Mouse (Mus musculus) forebrain, embryonic 12.5 days (tissue): ENCODE measurements around the gene Nomo1. TPM values are rescaled to one million over a fixed set of nuclear protein-coding genes. Genes with fewer than 3 reads are reported as not detected.

Experiments
- ATAC-seq: fragments of 200-750 bp; cut with Nextera tagmentation; 2 replicates; pipeline ENCODE4 v1.8.0; 2017; ENCODE audit warnings: moderate TSS enrichment; ENCODE audit not compliant: low FRiP score
- H3K27ac ChIP-seq: fragments of 300-500 bp; sonication (generic); 2 replicates; pipeline ENCODE4 v1.5.1; 2016; ENCODE audit warnings: mild to moderate bottlenecking
- H3K27me3 ChIP-seq: fragments of 300-500 bp; sonication (generic); 2 replicates; pipeline ENCODE4 v1.6.1; 2016; ENCODE audit warnings: mild to moderate bottlenecking
- H3K36me3 ChIP-seq: fragments of 300-500 bp; sonication (generic); replicated peaks from 2 replicates; pipeline ENCODE4 v1.6.1; 2016; ENCODE audit warnings: mild to moderate bottlenecking
- H3K4me1 ChIP-seq: fragments of 300-500 bp; sonication (generic); 2 replicates; pipeline ENCODE4 v1.6.1; 2016
- H3K4me2 ChIP-seq: fragments of 300-500 bp; sonication (generic); 2 replicates; pipeline ENCODE4 v1.6.1; 2016; ENCODE audit warnings: mild to moderate bottlenecking, moderate library complexity
- H3K4me3 ChIP-seq: fragments of 300-500 bp; sonication (generic); replicated peaks from 2 replicates; pipeline ENCODE4 v1.5.1; 2016; ENCODE audit warnings: mild to moderate bottlenecking
- H3K9ac ChIP-seq: fragments of 300-500 bp; sonication (generic); 2 replicates; pipeline ENCODE4 v1.6.1; 2016; ENCODE audit warnings: mild to moderate bottlenecking
- H3K9me3 ChIP-seq: fragments of 300-500 bp; sonication (generic); 2 replicates; pipeline ENCODE4 v1.6.1; 2016
- WGBS: fragments of 180-500 bp; shearing (Covaris S2); methylation state at CpG from one replicate; pipeline ENCODE4 v1.1.7; 2016; 5-methylcytosine and 5-hydroxymethylcytosine counted together
- polyA plus RNA-seq: library from polyadenylated mRNA; unstranded; fragments of >200 nt; fragmentation: Nextera tagmentation; extraction: Ambion mirVana; gene quantifications from 2 replicates; pipeline ENCODE4 v1.2.1, GENCODE M21; 2016

The Nomo1 gene
- polyA plus RNA-seq, 1 experiment from 2014 or later, result 33.2 TPM

DNA sequence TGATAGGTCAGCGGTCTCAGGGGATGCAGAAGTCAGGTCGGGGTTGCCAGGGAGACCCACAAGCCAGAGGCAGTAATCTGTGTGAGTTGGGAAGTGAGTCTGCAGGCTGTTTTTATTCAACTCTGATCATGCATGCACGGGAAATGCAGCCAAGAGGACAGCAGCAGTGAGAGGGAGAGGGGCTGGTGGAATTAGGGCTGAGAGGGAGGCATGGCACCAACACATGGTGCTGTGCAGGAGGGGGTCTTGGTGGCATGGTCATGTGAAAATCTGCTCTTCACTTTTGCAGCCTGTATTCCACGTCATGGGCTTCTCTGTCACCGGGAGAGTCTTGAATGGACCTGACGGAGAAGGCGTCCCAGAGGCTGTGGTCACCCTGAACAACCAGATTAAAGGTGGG is 16.5 kb downstream of the Nomo1 start:
- H3K4me3 ChIP-seq, result no peak overlapping the region
- H3K27ac ChIP-seq, result no peak overlapping the region
- H3K36me3 ChIP-seq, result peaks cover 67% of the 10 kb centered on the region
- H3K4me2 ChIP-seq, result no peak overlapping the region
- H3K9me3 ChIP-seq, result no peaks in the 10 kb centered on the region
- no peak overlapping the region for H3K9ac ChIP-seq
- ATAC-seq, result no peak
- 83% methylated on average over 7 of the region's 7 CpGs for WGBS
- H3K27me3 ChIP-seq, result no peaks in the 10 kb centered on the region
- no peaks in the 10 kb centered on the region for H3K4me1 ChIP-seq

DNA sequence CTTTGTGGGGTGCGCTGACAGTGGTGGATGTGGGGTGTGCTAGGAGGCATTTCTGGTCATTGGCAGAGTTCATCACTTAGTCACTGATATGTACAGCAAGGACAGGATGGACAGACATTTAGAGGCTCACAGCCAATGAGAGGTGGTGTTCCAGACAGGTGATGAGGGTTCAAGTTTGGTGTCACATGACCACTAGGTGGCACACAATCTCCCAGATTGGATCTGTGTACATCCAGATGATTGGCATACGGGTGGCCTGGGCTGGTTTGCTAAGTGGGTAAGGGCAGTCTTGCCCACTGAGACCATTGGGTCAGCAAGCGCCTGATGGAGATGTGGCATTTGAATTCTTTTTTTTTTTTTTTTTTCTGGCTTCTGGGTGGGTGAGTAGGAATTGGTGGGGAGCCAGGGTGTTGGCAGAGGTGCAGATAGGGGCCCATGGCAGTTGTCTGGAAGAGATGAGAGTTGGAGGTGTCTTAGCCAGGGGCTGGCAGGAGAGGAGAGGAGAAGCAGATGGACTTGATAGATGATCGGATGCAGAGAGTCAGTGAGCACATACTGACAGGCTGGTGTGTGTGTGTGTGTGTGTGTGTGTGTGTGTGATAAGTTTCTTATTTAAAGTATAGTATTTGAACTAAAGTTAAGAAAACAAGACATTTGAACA is 18.8 kb downstream of the Nomo1 start:
- peaks cover 69% of the 10 kb centered on the region for H3K36me3 ChIP-seq
- no peaks in the 10 kb centered on the region for H3K9me3 ChIP-seq

GRCm38 (mm10) chr7:46053566-46053965 is 20.1 kb downstream of the Nomo1 start:
- Histone ChIP-seq H3K4me1 (no peaks in the 10 kb centered on the region), H3K36me3 (peaks cover 65% of the 10 kb centered on the region), H3K4me2 (no peak overlapping the region), H3K27me3 (no peaks in the 10 kb centered on the region), H3K9ac (no peak overlapping the region), H3K27ac (no peak overlapping the region), H3K9me3 (no peaks in the 10 kb centered on the region), H3K4me3 (no peak overlapping the region)
- 93% methylated on average over 3 of the region's 3 CpGs for WGBS
- no peak for ATAC-seq

More for the DNA sequence above, 18.8 kb downstream of the Nomo1 start:
- Histone ChIP-seq H3K27me3 (no peaks in the 10 kb centered on the region), H3K4me2 (no peak overlapping the region), H3K27ac (no peak overlapping the region), H3K9ac (no peak overlapping the region), H3K4me1 (no peaks in the 10 kb centered on the region), H3K4me3 (no peak overlapping the region)
- 93% methylated on average over 4 of the region's 4 CpGs for WGBS
- no peak for ATAC-seq

DNA sequence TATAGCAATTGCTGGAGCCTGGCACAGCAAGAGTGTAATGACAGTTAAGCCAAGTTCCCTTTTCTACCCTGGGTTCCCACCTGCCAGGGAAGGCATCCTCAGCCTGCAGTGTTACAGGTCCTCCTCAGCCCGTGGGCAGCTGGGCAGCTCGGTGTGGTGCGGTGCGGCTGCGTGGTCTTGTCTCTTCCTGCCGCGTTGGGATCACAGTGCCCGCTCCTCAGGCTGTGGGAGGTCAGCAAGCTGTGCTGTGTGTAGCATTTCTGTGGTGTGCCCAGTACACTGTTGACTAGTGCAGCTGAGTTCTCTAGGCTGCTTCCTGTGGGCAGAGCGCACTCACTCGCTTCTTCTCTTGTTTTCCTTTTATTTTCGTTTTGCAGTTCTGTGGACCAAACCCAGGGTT is 25.4 kb downstream of the Nomo1 start:
- Histone ChIP-seq H3K27ac (no peak overlapping the region), H3K9me3 (no peaks in the 10 kb centered on the region), H3K36me3 (peaks cover 85% of the 10 kb centered on the region), H3K4me2 (no peak overlapping the region), H3K4me1 (no peaks in the 10 kb centered on the region), H3K27me3 (no peaks in the 10 kb centered on the region), H3K4me3 (no peak overlapping the region), H3K9ac (no peak overlapping the region)
- ATAC-seq, result no peak
- 95% methylated on average over 11 of the region's 11 CpGs for WGBS

DNA sequence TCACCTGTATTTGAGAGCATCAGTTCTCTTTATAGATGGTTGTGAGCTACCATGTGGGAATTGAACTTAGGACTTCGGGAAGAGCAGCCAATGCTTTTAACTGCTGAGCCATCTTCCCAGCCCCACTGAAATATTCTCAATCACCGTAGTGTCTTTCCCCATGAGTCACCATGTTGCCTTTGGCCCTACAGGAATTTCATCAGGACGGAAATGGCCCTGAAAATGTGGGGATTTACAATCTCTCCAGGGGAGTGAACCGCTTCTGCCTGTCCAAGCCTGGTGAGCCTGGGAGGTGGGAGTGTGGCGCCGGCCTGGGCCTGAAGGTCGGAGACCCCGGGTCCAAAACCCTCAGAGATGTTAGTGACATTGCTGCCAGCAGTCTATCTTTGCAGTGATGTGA is 27.2 kb downstream of the Nomo1 start:
- no peak for ATAC-seq
- Histone ChIP-seq H3K36me3 (peaks cover 80% of the 10 kb centered on the region), H3K27me3 (no peaks in the 10 kb centered on the region), H3K27ac (no peak overlapping the region), H3K9me3 (no peaks in the 10 kb centered on the region), H3K4me3 (no peak overlapping the region), H3K4me1 (no peaks in the 10 kb centered on the region), H3K4me2 (no peak overlapping the region), H3K9ac (no peak overlapping the region)
- WGBS, result 95% methylated on average over 8 of the region's 8 CpGs

DNA sequence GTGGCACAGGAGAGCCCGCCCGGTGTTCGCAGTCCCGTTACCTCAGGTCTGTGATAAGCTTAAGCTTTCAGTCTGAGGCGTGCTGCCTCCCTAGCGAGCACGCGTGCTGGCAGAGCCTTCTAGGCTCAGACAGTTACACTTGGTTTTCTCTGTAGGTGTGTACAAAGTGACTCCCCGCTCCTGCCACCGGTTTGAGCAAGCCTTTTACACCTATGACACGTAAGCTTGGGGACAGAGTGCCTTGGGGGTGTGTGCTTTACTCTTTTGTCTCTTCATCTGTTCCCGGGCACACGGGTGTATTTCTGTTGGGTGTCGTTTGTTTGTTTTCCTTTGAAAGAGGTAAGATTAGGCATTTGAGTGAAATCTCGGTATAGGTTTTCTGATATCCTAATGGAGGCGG is 28.1 kb downstream of the Nomo1 start:
- Histone ChIP-seq H3K4me1 (no peaks in the 10 kb centered on the region), H3K9me3 (no peaks in the 10 kb centered on the region), H3K27me3 (no peaks in the 10 kb centered on the region), H3K4me2 (no peak overlapping the region), H3K36me3 (peaks cover 80% of the 10 kb centered on the region), H3K9ac (no peak overlapping the region), H3K4me3 (no peak overlapping the region), H3K27ac (no peak overlapping the region)
- 97% methylated on average over 16 of the region's 16 CpGs for WGBS
- ATAC-seq, result no peak

DNA sequence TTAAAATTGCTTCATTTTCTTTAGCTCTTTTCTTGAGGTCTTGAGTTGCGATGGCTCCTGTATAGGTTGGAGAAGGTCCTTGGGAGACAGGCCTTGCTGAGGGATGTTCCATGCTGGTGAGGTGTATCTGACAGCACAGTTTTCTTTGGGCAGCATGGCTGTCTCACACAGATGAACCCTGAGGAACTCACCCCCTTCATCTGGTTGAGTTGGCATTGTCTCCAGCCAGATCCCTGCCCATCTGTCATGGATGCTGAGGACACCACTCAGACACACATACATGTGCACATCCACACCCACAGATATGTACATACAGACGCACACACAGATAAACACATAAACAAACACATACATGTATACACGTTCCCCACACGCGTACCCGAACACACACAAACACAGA is 29.8 kb downstream of the Nomo1 start:
- no peak overlapping the region for H3K4me3 ChIP-seq
- H3K36me3 ChIP-seq, result peaks cover 84% of the 10 kb centered on the region
- WGBS, result over 99% methylated on average over 6 of the region's 6 CpGs
- no peak overlapping the region for H3K4me2 ChIP-seq
- no peak overlapping the region for H3K9ac ChIP-seq
- no peaks in the 10 kb centered on the region for H3K9me3 ChIP-seq
- ATAC-seq, result no peak
- no peaks in the 10 kb centered on the region for H3K4me1 ChIP-seq
- H3K27ac ChIP-seq, result no peak overlapping the region
- no peaks in the 10 kb centered on the region for H3K27me3 ChIP-seq

DNA sequence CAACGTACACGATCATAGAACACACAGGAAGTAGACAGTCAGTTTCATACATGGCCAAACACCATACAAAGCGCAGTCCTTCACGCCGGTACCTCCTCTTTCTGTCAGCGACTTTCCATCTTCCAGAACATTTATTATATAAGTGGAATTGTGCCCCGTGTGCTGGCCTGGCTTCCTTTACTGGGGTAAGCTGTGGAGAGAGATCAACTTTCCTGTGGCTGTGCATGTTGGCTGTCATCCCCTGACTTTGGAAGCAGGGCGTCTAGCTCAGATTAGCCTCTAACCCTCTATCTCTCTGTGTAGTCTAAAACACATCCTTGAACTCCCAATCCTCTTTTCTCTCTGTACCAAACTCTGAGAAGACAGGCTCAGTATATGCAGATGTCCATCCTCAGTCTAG is 35.3 kb downstream of the Nomo1 start:
- Histone ChIP-seq H3K4me3 (no peak overlapping the region), H3K9me3 (no peaks in the 10 kb centered on the region), H3K27ac (no peak overlapping the region), H3K27me3 (no peaks in the 10 kb centered on the region), H3K4me1 (no peaks in the 10 kb centered on the region), H3K4me2 (no peak overlapping the region), H3K9ac (no peak overlapping the region), H3K36me3 (peaks cover 88% of the 10 kb centered on the region)
- 96% methylated on average over 8 of the region's 8 CpGs for WGBS
- ATAC-seq, result no peak

DNA sequence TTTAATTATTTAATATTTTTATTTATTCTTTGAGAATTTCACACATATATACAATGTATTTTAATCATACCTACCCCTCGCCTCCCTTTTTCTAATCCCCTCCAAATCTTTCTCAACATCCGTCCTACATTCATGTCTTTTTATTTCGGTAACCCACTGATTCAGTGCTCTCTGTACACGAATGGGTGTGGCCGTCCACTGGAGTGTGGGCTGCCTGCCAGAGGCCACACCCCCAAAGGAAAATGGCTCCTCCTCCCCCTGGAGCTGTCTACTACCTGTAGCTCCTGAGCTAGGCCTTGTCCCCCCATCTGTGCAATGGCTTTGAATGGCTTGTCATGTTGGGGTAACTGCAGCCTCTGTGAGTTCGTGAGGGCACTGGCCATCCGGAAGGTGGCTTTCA is 43.3 kb downstream of the Nomo1 start:
- Histone ChIP-seq H3K36me3 (peaks cover 84% of the 10 kb centered on the region), H3K4me1 (no peaks in the 10 kb centered on the region), H3K4me2 (no peak overlapping the region), H3K27me3 (no peaks in the 10 kb centered on the region), H3K9me3 (no peaks in the 10 kb centered on the region), H3K27ac (no peak overlapping the region), H3K4me3 (no peak overlapping the region), H3K9ac (no peak overlapping the region)
- ATAC-seq, result no peak
- WGBS, result 88% methylated on average over 7 of the region's 7 CpGs

- H3K4me1 ChIP-seq, result no peaks in the 10 kb centered on the region
- no peak overlapping the region for H3K4me3 ChIP-seq
- H3K9ac ChIP-seq, result no peak overlapping the region
- 0 out of 2 replicates have a peak overlapping the region, but pooled peaks have one; percentile 14 for H3K27ac ChIP-seq
- no peak for ATAC-seq
- H3K36me3 ChIP-seq, result peaks cover 85% of the 10 kb centered on the region
- H3K4me2 ChIP-seq, result no peak overlapping the region
- H3K9me3 ChIP-seq, result no peaks in the 10 kb centered on the region
- WGBS, result 88% methylated on average over 12 of the region's 12 CpGs
- H3K27me3 ChIP-seq, result no peaks in the 10 kb centered on the region
These were observed 44.2 kb downstream of the Nomo1 start for GRCm38 (mm10) chr7:46077675-46078074.

DNA sequence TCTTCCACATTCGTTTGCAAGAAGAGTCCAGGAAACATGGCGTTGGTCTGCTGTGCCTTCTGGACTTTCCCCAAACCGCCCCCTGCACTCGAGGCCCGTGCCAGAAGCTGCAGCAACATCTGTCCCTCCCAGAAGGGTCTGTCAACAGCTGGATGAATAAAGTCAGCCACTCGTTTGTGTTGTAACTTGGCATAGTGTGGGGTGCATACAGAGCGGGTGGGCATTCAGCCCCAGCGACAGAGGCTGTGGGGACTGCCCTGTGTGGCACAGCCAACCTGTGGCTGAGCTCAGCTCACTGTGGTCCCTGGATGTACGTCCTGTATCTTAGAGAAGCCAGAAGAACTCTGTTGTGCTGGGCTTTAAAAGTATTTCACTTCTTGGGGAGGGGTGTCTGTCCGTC is 50.5 kb downstream of the Nomo1 start:
- 90% methylated on average over 10 of the region's 10 CpGs for WGBS
- Histone ChIP-seq H3K4me2 (no peak overlapping the region), H3K27ac (no peak overlapping the region), H3K9ac (no peak overlapping the region), H3K9me3 (no peaks in the 10 kb centered on the region), H3K27me3 (no peaks in the 10 kb centered on the region), H3K4me3 (no peak overlapping the region), H3K4me1 (no peaks in the 10 kb centered on the region), H3K36me3 (peaks cover 61% of the 10 kb centered on the region)
- ATAC-seq, result no peak

GRCm38 (mm10) chr7:46084839-46085513 is 51.5 kb downstream of the Nomo1 start:
- no peak overlapping the region for H3K4me3 ChIP-seq
- ATAC-seq, result no peak
- H3K9ac ChIP-seq, result no peak overlapping the region
- H3K4me1 ChIP-seq, result no peaks in the 10 kb centered on the region
- H3K27me3 ChIP-seq, result no peaks in the 10 kb centered on the region
- no peaks in the 10 kb centered on the region for H3K9me3 ChIP-seq
- H3K27ac ChIP-seq, result no peak overlapping the region
- WGBS, result 83% methylated on average over 16 of the region's 16 CpGs
- H3K36me3 ChIP-seq, result peaks cover 51% of the 10 kb centered on the region
- no peak overlapping the region for H3K4me2 ChIP-seq

DNA sequence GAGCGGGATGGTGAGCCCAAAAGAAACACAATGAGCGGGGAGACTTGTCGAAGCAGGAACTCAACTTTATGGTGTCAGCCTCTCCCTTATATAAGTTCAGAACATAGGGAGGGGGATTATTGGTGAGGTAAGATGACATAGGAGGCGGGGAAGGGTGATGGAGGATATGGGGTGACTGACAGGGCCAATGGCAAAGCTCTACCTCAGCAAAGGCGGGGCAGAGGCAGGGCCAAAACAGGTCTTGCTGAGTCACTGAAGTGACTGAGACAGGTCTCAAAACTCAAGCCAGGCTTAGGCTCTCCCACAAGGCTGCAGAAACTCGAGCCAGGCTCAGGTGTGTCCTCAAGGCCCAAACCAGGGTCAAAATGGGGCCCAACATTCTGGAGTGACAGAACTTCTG is 52.9 kb downstream of the Nomo1 start:
- no peak overlapping the region for H3K4me3 ChIP-seq
- no peak overlapping the region for H3K9ac ChIP-seq
- 91% methylated on average over 6 of the region's 6 CpGs for WGBS
- ATAC-seq, result no peak
- peaks cover 37% of the 10 kb centered on the region for H3K36me3 ChIP-seq
- H3K27ac ChIP-seq, result no peak overlapping the region
- no peaks in the 10 kb centered on the region for H3K9me3 ChIP-seq
- peaks cover 5% of the 10 kb centered on the region; the same call in 1 of the 2 replicates for H3K27me3 ChIP-seq
- H3K4me1 ChIP-seq, result no peaks in the 10 kb centered on the region
- no peak overlapping the region for H3K4me2 ChIP-seq
